Mouse (Mus musculus) left cerebral cortex, adult 9 months (tissue): ENCODE results near the gene Gm10799.
A peak's percentile ranks its signal among the peaks of the same experiment; 100 is the strongest.
"Not testable (repeated sequence)": the region's sequence is repeated elsewhere in the genome, so short reads cannot be mapped to it uniquely, and the experiment has no call there.

Experiments
- DNase-seq, 2 experiments: peaks; one replicate each; pipeline ENCODE4 v3.0.0; 2022; ENCODE audit warnings: low spot score in 2 of 2

The Gm10799 gene

DNA sequence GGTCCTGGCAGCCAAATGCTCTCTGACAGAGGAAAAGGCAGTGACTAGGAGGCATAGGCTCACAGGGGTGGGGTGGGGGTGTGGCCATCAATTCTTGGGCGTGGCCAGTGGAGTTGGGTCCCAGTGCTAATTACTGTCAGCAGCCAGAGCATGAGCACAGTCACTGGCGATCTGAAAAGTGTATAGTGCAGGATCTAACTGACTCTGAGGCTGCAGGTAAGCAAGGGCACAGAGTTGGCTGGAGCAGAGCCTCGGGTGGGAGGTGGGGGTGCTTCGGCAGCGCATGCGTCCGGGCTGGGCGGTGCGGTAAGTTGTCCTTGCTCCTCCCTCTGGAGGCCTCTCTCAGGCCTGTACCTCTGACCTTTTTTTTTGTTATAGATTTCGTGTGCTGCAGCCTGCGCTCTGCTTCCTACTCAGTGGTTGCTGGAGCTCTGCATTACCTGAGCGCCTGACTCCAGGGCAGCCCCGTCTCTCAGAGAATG, 1.4 kb upstream of the Gm10799 start, which contains the start of gene Cd59b:
Gene Cd59b (plus strand): TSS at position 146 of the 482 bp plus-strand sequence.
- no peak for DNase-seq

DNA sequence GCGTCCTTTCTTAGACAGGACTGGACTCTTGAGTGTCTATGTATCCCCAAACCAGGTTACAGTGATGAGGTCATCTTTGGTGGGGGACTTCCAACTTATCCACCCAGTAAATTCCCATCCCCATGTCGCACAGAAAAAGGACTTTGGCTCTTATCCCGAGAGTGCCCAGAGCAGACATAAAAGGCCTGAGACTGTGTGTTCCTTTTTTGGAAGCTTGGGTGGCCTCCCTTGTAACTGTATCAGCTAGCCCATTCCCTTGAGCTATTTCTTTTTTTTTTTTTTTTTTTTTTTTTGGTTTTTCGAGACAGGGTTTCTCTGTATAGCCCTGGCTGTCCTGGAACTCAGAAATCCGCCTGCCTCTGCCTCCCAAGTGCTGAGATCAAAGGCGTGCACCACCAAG, 2.8 kb downstream of the Gm10799 start, which contains the start of gene Gm10912:
Gene Gm10912 (plus strand): TSS at position 301 of the 400 bp plus-strand sequence.
- not testable (repeated sequence) for DNase-seq

DNA sequence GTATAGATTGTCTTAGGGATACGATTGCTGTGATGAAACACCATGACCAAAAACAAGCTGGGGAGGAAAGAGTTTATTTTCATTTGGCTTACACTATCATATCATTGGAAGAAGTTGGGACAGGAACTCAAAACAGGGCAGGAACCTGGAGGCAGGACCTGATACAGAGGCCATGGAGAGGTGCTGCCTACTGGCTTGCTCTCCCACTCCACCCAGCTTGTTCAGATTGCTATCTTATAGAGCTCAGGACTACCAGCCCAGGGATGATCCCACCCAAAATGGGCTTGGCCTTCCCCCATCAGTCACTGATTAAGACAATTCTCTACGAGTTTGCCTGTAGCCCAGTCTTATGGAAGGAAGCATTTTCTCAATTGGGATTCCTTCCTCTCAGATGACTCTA, 4.2 kb downstream of the Gm10799 start:
- DNase-seq = no peak

DNA sequence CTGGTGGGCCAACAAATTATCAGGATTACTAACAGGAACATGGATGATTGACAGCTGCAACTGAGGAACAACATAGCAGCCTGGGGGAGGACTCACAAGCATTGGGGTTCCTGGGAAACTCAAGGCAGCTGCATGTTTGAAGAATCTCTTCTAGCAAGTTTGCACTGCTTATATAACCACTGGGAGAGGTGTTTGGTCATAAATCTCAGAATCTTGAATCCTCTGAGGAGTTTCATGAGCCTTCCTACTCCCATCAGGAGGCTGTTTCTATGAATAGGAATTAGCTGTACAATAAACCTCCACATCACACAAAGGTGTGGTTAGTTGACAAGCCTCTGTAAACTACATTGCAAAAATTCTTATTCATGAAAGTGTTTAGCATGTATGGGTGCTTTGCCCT, 5.7 kb downstream of the Gm10799 start:
- no peak for DNase-seq

DNA sequence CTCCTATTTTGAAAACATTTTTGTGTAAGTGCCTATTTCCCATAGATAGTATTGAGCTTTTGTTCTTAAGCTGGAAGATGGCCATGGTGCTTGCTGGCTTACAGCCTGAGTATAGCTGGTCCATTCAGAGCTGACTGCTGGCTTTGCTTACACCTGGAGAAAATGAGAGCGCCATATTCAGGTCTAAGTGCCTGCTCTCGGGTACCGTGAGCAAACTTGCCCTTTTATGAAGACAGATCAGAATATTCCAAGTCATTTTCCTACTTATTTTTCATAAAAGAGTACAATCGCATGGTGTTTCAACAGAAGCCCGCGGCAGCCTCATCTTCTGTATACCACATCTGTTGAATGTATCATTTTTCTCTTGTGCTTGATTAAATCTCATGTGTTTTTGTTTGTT, 7.4 kb downstream of the Gm10799 start:
- DNase-seq = no peak

DNA sequence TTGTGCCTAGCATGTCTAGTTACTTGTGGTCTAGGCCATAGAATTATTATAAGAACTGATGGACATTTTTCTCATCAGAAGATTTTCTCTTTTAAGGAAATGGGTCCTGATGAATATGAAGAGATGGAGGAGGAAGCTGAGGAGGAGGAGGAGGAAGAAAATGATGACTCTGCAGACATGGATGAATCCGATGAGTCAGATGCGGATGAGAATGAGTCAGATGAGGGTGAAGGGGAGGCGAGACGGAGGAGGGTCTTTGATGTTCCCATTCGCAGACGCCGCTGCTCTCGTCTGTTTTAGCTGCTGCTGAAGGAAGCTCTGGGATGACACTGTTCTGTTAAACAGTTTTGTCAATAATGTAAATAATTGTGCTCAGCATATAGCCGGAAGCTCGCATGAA, 8.6 kb downstream of the Gm10799 start:
- DNase-seq = peak in 1 of 2 experiments; percentile 33

DNA sequence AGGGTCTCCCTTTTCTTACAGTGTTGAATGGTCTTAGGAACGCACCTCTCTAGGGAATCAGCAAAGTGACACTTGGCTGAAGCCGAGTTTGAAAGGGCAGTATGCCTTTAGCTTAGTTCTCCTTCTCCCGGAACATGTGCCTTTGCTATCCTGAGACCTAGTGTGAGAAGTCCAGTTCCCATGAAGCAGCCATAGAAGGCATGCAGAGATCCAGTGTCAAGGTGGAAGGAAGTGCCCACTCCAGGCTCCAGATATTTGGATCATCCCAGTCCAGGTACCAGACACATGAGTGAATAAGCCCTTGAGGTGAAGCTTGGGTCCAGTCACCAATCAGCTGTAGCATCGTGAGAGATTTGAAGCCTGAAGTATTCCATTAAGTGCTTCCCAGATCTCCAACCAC, 9.4 kb downstream of the Gm10799 start:
- no peak for DNase-seq

DNA sequence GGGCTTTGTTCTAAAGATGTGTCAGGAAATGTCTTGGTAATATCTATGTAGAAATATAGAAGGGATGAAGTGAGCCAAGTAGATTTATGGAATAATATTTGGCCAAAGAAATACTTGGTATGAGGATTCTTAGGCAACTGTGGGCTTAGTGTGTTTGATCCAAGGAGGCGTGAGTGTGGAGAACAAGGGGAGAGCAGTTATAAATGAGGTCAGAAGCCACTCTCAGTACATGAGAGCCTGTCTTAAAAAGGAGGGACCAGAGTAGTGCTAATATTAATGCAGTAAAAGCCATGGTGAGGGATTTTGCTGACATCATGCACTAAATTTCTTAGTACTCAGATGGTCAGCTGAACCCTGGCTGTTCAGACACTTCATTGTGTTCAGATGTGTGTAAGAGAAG, 10.0 kb downstream of the Gm10799 start:
- no peak for DNase-seq

DNA sequence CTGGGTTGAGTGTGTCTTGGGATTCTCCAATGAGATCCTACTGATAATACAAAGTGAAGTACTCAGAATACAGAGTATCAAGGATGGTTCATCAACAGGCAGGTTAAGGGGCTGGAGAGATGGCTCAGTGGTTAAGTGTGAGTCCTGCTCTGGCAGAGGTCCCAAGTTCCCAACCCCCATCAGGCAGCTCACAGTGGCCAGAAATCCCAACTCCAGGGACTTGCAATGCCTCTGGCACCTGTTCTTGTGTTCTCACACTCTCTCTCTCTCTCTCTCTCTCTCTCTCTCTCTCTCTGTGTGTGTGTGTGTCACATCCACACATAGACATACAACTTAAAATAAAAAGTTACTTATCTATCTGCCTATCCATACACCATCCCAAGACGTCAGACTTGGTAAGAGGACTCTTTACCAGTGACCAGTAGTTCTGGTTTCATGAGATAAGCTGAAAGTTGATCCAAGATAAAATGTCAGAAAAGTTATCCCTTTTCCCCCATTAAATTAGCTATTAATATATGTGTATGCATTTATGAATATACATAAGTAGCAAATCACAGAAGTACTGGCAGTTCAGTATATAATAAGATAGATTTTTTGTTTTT, 23.8 kb downstream of the Gm10799 start:
- DNase-seq = no peak

DNA sequence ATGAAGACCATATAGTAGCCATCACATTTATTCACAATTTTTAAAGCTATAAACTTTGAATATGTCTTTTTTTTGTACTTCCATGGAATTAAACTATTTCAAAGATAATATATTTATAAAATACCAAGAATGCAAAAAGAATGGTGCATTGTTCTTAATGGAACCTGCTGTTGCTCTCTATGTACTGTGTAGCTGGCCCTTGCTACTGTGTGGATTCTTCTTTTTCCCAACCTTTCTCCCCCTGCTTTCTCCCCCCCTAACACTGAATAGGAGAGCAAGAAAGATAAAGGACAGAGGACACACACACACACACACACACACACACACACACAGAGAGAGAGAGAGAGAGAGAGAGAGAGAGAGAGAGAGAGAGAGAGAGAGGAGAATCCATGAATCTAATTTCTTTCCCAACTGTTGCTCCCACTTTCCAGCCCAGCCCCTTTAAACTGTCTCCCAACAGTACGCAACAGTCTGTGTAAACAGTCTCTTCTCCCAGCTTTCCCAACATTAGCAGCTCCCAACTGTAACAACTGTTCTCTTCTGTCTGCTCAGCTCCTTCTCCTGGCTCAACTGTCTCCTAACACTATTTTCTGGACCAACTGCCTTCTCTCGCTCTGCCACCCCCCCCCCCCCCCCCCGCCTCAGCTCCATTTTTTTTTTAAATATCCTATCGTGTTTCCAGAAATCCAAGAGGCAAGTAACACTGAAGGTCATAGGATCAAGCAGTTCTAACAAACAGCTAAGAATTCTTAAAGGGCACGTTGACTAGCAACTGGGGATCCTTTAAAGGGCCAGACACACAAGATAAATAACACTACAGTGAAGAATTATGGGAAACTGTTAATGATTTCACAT, 24.5 kb downstream of the Gm10799 start:
- no peak for DNase-seq

DNA sequence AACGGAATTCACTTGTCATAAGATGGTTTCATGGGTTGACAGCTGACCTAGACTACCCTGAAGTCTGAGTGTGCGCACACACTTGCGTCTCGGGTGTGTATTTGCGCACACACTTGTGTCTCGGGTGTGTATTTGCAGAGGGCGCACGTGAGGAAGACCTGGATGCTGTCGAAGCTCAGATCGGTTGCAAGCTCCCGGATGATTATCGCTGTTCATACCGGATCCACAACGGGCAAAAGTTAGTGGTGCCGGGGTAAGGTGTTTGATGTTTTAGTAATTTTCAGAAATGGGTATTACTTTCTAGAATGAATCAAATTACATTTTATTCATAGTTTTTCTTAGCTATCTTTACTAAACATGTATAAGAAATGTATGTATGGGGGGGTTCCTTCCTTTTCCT, 25.6 kb downstream of the Gm10799 start:
- DNase-seq = no peak

DNA sequence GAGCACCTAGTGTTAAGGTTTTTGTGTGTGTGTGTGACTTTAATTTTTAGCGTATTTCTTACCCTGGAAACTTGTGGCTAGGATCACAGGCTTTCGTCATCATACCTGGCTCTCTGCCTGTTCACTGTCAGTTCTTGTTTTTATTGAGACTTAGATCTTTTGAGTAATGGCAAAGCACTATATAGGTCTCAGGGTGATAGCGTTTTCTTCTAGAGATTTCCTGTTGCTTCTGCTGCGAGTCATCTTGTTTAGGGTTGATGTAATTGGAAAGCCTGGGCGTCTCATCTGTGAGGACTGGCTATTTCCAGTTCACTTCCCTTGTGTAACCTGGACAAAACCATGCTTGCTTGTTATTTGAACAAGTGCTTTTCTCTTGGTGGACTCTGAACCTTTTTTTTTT, 26.7 kb downstream of the Gm10799 start:
- no peak for DNase-seq

DNA sequence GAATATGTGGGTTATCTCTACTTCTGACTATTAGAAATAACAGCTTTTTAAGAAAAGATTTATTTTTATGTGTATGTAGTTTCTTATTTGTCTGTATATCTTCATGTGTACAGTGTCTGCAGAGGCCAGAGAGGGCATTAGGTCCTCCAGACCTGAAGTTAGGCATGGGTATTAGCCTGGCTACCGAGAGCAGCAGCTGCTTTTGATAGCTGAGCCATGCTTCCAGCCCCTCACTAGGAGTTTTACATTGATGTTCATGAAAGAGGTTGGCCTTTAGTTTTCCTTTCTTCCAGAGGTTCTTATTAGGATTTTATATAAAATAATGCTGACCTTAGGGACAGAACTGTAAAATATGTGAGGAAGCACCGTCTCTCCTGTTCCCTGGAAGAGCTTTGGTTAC, 30.1 kb downstream of the Gm10799 start:
- DNase-seq = no peak

DNA sequence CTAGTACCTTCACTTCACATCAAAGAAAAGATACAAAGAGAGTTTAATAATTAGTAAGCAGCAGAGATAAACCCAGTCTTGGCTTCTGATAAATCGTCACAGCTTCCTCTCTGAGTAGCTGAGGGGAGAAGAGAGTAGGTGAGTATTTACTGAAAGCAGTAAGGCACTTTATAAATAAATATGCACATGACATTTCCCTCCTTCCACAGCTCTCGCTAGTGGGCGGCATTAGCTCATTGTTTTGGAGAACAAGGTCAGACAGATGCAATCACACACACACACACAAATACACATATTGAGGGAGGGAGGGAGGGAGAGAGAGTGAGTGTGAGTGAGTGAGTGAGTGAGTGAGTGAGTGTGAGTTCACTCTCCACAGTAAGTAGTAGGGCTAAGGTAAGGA, 32.0 kb downstream of the Gm10799 start:
- no peak for DNase-seq

DNA sequence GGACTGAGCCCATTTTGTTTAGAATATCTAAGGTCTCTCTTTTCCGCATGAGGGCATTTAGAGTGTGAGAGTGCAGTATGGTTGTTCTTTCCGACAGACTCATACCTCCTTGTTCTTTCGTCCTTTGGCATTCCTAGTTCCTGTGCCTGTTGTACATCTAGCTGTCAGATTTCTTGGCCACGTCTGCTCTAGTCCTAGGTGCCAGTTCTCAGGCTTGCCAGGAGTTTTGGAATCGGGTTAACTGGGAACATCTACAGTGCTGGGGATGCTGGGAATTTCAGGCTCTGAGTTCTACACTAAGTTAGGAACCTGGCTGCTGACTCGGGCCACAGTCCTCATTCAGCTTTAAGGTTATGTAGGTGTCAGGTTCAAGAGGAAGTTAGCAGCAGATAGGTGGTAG, 32.8 kb downstream of the Gm10799 start:
- no peak for DNase-seq

DNA sequence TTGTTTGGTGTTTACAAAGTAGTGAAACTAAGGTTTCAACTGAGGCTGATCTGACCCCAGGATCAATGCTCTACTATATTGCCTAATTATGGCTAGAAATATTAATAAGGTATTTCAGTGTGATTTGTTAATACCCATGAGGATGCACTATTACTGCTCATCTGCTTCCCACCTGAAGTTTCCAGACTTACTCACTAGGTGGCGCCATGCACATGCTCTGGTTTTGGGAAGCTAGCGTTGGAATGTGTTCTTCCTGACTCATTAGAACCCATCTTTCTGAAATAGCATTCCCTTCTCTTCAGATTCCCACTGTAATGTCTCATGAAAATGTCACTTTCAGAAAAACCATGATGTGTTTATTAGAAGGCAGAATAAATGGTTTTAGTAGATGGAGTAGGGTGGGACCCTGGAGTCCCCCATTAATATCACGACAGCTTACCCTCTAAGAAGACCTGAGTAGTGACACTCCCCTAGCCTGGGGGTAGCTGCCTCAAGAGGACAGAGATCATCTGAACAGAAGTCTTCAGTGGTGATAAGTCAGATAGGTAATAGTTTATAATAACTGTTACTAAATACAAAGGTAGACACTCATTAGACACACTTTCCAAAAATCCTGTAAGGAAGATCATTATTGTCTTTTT, 33.4 kb downstream of the Gm10799 start:
- DNase-seq = peak; percentile 36 to 76

DNA sequence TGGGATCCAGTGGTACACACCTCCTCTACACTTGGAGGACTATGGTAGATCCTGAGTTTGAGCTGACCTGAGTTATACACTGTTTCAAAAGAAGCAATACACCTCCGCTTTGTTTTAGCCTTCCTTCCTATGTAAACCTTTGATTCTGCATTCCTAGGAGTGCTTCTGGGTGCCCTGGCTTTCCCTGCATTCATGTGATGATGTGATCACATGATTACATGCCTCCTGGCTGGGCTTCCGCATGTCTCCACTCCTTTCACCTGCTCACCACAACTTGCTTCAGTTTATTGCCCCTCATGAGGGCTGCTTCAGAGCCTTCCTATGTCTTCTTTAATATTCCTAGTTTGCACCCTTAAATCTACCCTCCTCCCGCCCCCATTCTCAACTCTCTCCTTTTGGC, 36.3 kb downstream of the Gm10799 start:
- DNase-seq = no peak

DNA sequence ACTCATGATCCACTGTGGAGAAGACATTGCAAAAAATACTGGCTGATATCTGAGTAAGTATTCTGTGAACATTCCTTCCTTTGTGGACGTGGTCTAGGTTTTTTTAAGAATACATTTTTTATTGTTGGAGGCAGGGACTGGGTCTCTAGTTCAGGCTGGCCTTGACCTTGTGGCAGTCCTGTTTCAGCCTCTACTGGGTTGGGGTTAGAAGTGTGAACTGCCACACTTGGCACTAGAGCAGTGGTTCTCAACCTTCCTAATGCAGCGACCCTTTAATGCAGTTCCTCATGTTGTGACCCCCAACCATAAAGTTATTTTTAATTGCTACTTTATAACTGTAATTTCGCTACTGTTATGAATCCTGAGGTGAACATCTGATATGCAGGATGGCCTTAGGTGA, 38.0 kb downstream of the Gm10799 start:
- DNase-seq = no peak

DNA sequence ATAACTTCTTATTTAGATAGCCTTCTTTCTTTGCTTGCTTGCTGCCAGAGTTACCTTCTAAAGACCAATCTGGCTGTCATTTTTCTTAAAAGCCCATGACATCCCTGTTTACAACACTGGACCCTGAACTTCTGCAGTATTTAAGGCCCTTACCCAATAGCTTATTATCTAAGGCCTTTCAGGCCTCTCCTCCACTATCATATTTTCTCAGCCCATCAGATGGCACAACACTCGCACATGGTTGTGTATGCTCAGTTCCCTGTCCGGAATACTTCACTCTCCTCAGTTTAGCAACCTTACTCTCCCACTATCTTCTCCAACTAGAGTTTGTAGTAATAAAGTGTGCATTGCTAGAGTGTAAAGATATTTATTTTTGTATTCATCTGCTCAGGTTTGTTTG, 39.3 kb downstream of the Gm10799 start:
- no peak for DNase-seq

DNA sequence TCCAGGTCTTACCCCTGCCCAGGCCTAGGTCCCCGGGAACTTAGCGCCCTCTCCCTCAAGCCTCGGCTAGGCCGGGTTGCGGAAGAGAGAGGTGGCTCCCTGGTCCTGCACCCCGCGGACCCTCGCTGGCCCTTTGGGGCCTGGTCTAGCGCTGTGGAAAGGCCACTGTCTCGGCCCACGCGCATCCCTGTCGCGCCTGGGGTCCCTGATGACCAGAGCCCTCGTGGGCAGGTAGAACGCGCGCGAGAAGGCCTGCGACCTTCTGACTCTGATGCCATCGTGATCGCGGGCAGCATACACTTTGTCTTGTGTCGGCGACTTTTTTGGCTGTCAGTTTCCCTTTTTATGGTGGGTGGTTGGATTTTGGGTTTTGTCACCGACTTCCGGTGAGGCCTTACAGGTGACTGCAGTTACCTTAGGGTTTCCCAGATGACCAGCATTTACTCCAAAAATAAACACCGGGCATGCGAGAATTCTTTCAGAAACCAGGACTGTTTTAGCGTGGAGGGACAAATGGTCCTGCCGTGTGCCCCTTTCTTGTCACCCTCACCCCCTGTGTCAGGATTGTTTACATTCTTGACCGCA, 40.1 kb downstream of the Gm10799 start, which contains the start of gene 4931422A03Rik:
Gene 4931422A03Rik (minus strand): TSS at position 223 of the 585 bp plus-strand sequence.
- DNase-seq = no peak

DNA sequence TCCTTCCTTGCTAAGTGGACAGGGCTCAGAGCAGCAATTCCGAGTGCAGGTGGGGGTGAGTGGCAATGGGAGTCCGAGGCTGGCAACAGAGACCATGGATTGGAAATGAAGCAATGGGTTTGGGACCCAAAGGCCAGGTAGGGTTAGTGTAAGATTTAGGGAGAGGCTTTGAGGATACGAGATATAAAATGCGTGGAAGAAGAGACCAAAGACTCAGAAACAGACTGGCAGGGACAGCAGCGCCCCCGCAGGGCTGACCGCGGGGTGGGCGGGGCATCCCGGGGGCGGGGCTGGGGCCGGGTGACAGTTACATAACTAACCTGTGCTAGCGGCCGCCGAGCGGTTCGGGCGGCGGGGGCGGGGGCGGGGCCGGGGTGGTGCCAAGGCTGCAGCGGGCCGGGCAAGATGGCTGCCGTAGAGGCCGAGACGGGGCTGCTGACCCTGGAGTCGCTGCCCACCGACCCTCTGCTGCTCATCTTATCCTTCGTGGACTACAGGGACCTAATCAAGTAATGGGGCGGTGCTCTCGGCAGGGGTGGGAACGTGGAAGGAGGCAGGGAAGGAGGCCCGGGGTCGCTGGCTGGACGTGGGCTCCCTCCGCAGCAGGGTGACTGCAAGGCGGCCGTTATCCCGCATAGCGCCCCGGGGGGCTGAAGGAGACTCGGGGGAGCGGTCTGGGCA, 40.8 kb downstream of the Gm10799 start, which contains the start of gene Fbxo3:
Gene Fbxo3 (plus strand): TSS at position 264 of the 681 bp plus-strand sequence.
- peak; percentile 53 to 87 for DNase-seq
